Mouse (Mus musculus) heart, embryonic 14.5 days (tissue): ENCODE results near the gene Fkbp9. TPM values are rescaled to one million over a fixed set of nuclear protein-coding genes. Genes with fewer than 3 reads are reported as not detected.

ENCODE experiments used
- ATAC-seq: fragments of 200-750 bp; cut with Nextera tagmentation; 2 replicates; pipeline ENCODE4 v1.8.0; 2017; ENCODE audit warnings: low read depth, moderate TSS enrichment; ENCODE audit not compliant: insufficient number of reproducible peaks, insufficient read depth, low FRiP score
- H3K27ac ChIP-seq, 2 experiments: fragments of 200-500 bp in 1 of 2; fragments of 300-500 bp in 1 of 2; sonication (generic) in 1 of 2; replicated peaks in 1 of 2; 2 replicates each; pipeline ENCODE4 v1.5.1; 2012 to 2014; ENCODE audit warnings: low read depth in 2 of 2, low read length in 2 of 2, control low read depth in 1 of 2, mild to moderate bottlenecking in 1 of 2, mixed read lengths in 1 of 2; ENCODE audit not compliant: control insufficient read depth in 1 of 2, insufficient read depth in 1 of 2
- H3K27me3 ChIP-seq: fragments of 300-500 bp; sonication (generic); 2 replicates; pipeline ENCODE4 v1.6.1; 2014; ENCODE audit warnings: mild to moderate bottlenecking, low read length, control low read depth; ENCODE audit not compliant: control insufficient read depth, insufficient read depth
- H3K36me3 ChIP-seq: fragments of 300-500 bp; sonication (generic); 2 replicates; pipeline ENCODE4 v1.6.1; 2014; ENCODE audit warnings: mild to moderate bottlenecking, control low read depth, low read length, mixed read lengths; ENCODE audit not compliant: control insufficient read depth, insufficient read depth
- H3K4me1 ChIP-seq, 2 experiments: fragments of 200-500 bp in 1 of 2; fragments of 300-500 bp in 1 of 2; sonication (generic) in 1 of 2; 2 replicates each; pipeline ENCODE4 v1.6.1; 2012 to 2014; ENCODE audit warnings: low read length in 2 of 2, control low read depth in 1 of 2, mixed read lengths in 1 of 2; ENCODE audit not compliant: control insufficient read depth in 2 of 2, insufficient read depth in 2 of 2
- H3K4me2 ChIP-seq: fragments of 300-500 bp; sonication (generic); 2 replicates; pipeline ENCODE4 v1.6.1; 2014; ENCODE audit warnings: mild to moderate bottlenecking, low read length
- H3K4me3 ChIP-seq, 2 experiments: fragments of 200-500 bp in 1 of 2; fragments of 300-500 bp in 1 of 2; sonication (generic) in 1 of 2; 2 replicates each; pipeline ENCODE4 v1.5.1; 2012 to 2014; ENCODE audit warnings: low read length in 2 of 2, mild to moderate bottlenecking in 2 of 2, control low read depth in 1 of 2, low read depth in 1 of 2, moderate library complexity in 1 of 2; ENCODE audit not compliant: control insufficient read depth in 1 of 2, insufficient read depth in 1 of 2
- H3K9ac ChIP-seq: fragments of 300-500 bp; sonication (generic); 2 replicates; pipeline ENCODE4 v1.6.1; 2014; ENCODE audit warnings: mild to moderate bottlenecking, low read length
- H3K9me3 ChIP-seq: fragments of 300-500 bp; sonication (generic); 2 replicates; pipeline ENCODE4 v1.6.1; 2016; ENCODE audit warnings: low read length, control low read depth; ENCODE audit not compliant: control insufficient read depth
- WGBS: fragments of 180-500 bp; shearing (Covaris S2); extraction: QIAGEN DNeasy Blood & Tissue Kit; methylation state at CpG from one replicate; pipeline ENCODE4 v1.1.7; 2014; 5-methylcytosine and 5-hydroxymethylcytosine counted together
- polyA plus RNA-seq: library from polyadenylated mRNA; unstranded; fragments of >200 nt; fragmentation: Nextera tagmentation; extraction: Ambion mirVana; gene quantifications from 2 replicates; pipeline ENCODE4 v1.2.1, GENCODE M21; 2014

Fkbp9 gene
- polyA plus RNA-seq, 1 experiment from 2014 or later, result 147 TPM

DNA sequence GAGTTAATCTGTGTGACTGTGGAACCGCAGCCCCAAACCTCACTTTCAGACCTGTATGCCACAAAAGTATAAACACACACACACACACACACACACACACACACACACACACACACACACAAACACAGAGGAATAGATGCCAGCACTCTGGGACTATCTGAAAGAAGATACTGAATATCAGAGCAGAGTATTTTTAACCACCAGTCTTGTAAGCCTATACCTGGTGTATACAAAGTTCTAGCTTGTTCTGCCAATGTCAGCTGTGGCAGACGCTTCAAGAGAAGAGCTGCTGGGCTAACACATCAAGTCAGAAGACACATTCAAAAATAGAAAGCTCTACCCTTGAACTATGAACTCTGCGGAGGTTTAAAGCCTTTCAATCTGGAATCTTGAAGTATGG, 67.7 kb downstream of the Fkbp9 start:
- Histone ChIP-seq H3K9me3 (no peaks in the 10 kb centered on the region), H3K36me3 (no peaks in the 10 kb centered on the region), H3K27ac (peak overlapping the region; percentile 15 to 67), H3K4me2 (peak overlapping the region; percentile 64), H3K9ac (peak overlapping the region; percentile 13; the same call in 1 of the 2 replicates), H3K4me1 (peaks cover 15 to 44% of the 10 kb centered on the region in 2 experiments), H3K4me3 (no peak overlapping the region; a peak in 1 of 4 replicates), H3K27me3 (no peaks in the 10 kb centered on the region)
- 37% methylated on average over 3 of the region's 3 CpGs for WGBS
- ATAC-seq, result no peak

- H3K4me1 ChIP-seq, result peaks cover 17 to 48% of the 10 kb centered on the region in 2 experiments
- H3K9ac ChIP-seq, result peak overlapping the region; percentile 58
- no peaks in the 10 kb centered on the region for H3K9me3 ChIP-seq
- no peak for ATAC-seq
- H3K4me3 ChIP-seq, result peak overlapping the region in 1 of 2 experiments; percentile 38; a peak in 2 of 4 replicates
- no peaks in the 10 kb centered on the region for H3K36me3 ChIP-seq
- WGBS, result 58% methylated on average over 3 of the region's 3 CpGs
- H3K27ac ChIP-seq, result no peak overlapping the region
- no peaks in the 10 kb centered on the region for H3K27me3 ChIP-seq
- peak overlapping the region; percentile 64 for H3K4me2 ChIP-seq
Observed at GRCm38 (mm10) chr6:56901336-56901735, 69.5 kb downstream of the Fkbp9 start.

GRCm38 (mm10) chr6:56901824-56902386, 70.0 kb downstream of the Fkbp9 start:
- Histone ChIP-seq H3K4me1 (peaks cover 17 to 48% of the 10 kb centered on the region in 2 experiments), H3K4me2 (peak overlapping the region; percentile 64), H3K27ac (peak overlapping the region; percentile 55 to 75), H3K4me3 (peak overlapping the region; percentile 38 to 45), H3K27me3 (no peaks in the 10 kb centered on the region), H3K9me3 (no peaks in the 10 kb centered on the region), H3K9ac (peak overlapping the region; percentile 58), H3K36me3 (no peaks in the 10 kb centered on the region)
- ATAC-seq, result peak; percentile 69; the same call in 1 of the 2 replicates
- WGBS, result 15% methylated on average over 12 of the region's 12 CpGs

- 55% methylated on average over 7 of the region's 7 CpGs for WGBS
- no peak overlapping the region for H3K4me3 ChIP-seq
- 0 out of 4 replicates have a peak overlapping the region, but pooled peaks of 1 of the 2 experiments have one; percentile 12 for H3K27ac ChIP-seq
- H3K36me3 ChIP-seq, result no peaks in the 10 kb centered on the region
- ATAC-seq, result no peak
- H3K9ac ChIP-seq, result no peak overlapping the region
- peak overlapping the region; percentile 64; the same call in 1 of the 2 replicates for H3K4me2 ChIP-seq
- H3K9me3 ChIP-seq, result no peaks in the 10 kb centered on the region
- H3K4me1 ChIP-seq, result peaks cover 17 to 48% of the 10 kb centered on the region in 2 experiments
- H3K27me3 ChIP-seq, result no peaks in the 10 kb centered on the region
Observed at GRCm38 (mm10) chr6:56902606-56903520, 71.0 kb downstream of the Fkbp9 start.

GRCm38 (mm10) chr6:56903831-56904230, 72.0 kb downstream of the Fkbp9 start:
- Histone ChIP-seq H3K36me3 (no peaks in the 10 kb centered on the region), H3K4me1 (peaks cover 17 to 48% of the 10 kb centered on the region in 2 experiments), H3K27ac (peak overlapping the region; percentile 58 to 66), H3K27me3 (no peaks in the 10 kb centered on the region), H3K4me2 (peak overlapping the region; percentile 5; the same call in 1 of the 2 replicates), H3K9me3 (no peaks in the 10 kb centered on the region), H3K9ac (no peak overlapping the region; the same call in 1 of the 2 replicates), H3K4me3 (no peak overlapping the region)
- ATAC-seq, result 0 out of 2 replicates have a peak, but pooled peaks have one; percentile 38
- 27% methylated on average over 6 of the region's 6 CpGs for WGBS

DNA sequence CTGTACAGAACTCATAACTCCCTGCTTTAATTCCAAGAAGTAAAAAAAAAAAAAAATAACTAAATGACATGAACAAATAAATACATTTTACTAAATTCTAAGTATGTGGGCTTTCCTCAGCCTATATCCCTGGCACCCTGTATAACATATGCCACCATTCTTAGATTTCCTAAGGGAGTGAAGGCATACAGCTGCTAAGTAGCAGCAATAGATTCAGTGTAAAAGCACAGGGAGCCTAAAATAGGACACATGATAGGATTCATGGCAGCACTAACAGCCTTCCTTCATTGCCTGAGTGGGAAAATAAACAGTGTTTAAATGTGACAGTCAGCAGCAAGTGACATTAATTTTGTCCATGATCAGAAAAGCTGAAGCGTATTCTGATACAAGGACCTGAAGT, 72.5 kb downstream of the Fkbp9 start:
- Histone ChIP-seq H3K27me3 (no peaks in the 10 kb centered on the region), H3K27ac (peak overlapping the region; percentile 32 to 58), H3K4me1 (peaks cover 17 to 44% of the 10 kb centered on the region in 2 experiments), H3K36me3 (no peaks in the 10 kb centered on the region), H3K4me2 (peak overlapping the region; percentile 6; the same call in 1 of the 2 replicates), H3K9ac (no peak overlapping the region), H3K4me3 (no peak overlapping the region), H3K9me3 (no peaks in the 10 kb centered on the region)
- 62% methylated on average over 1 of the region's 1 CpGs for whole genome bisulfite sequencing
- no peak for ATAC-seq

DNA sequence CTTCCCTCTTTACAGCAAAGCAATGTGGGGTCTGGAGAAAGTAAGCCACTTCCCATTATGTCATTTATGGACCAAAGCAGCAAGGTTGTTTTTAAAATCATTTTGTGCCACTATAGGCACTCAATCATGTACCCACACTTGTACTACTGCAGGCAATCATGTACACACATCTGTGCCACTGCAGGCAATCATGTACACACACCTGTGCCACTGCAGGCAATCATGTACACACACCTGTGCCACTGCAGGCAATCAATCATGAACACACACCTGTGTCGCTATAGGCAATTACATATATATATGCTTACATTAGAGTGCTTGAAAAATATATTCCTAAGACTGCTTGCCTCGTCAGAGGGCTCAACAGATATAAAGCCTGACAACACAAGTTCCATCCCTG, 73.1 kb downstream of the Fkbp9 start:
- Histone ChIP-seq H3K4me2 (no peak overlapping the region), H3K4me3 (no peak overlapping the region), H3K9me3 (no peaks in the 10 kb centered on the region), H3K36me3 (no peaks in the 10 kb centered on the region), H3K4me1 (peaks cover 17 to 37% of the 10 kb centered on the region in 2 experiments), H3K27me3 (no peaks in the 10 kb centered on the region), H3K9ac (no peak overlapping the region), H3K27ac (peak overlapping the region; percentile 32 to 58; a peak in 3 of 4 replicates)
- WGBS, result 84% methylated on average over 2 of the region's 2 CpGs
- no peak for ATAC-seq
